Mouse (Mus musculus) embryonic facial prominence, embryonic 14.5 days (tissue): ENCODE measurements around the gene Tmc7. TPM values are rescaled to one million over a fixed set of nuclear protein-coding genes. Genes with fewer than 3 reads are reported as not detected.

Source experiments
- ATAC-seq: fragments of 200-750 bp; cut with Nextera tagmentation; 2 replicates; pipeline ENCODE4 v1.8.0; 2017; ENCODE audit warnings: low read depth, moderate number of reproducible peaks, moderate TSS enrichment
- DNase-seq: peaks from one replicate; pipeline ENCODE4 v3.0.0-alpha.2; 2015; ENCODE audit warnings: low spot score
- H3K27ac ChIP-seq: fragments of 300-500 bp; sonication (generic); replicated peaks from 2 replicates; pipeline ENCODE4 v1.5.1; 2014; ENCODE audit warnings: low read depth, mild to moderate bottlenecking, low read length, moderate library complexity
- H3K27me3 ChIP-seq: fragments of 300-500 bp; sonication (generic); replicated peaks from 2 replicates; pipeline ENCODE4 v1.6.1; 2014; ENCODE audit warnings: low read length; ENCODE audit not compliant: control insufficient read depth, insufficient read depth
- H3K36me3 ChIP-seq: fragments of 300-500 bp; sonication (generic); 2 replicates; pipeline ENCODE4 v1.6.1; 2014; ENCODE audit warnings: low read length, mixed read lengths; ENCODE audit not compliant: control insufficient read depth, insufficient read depth
- H3K4me1 ChIP-seq: fragments of 300-500 bp; sonication (generic); 2 replicates; pipeline ENCODE4 v1.6.1; 2014; ENCODE audit warnings: antibody characterized with exemption, low read length; ENCODE audit not compliant: control insufficient read depth, insufficient read depth
- H3K4me2 ChIP-seq: fragments of 300-500 bp; sonication (generic); 2 replicates; pipeline ENCODE4 v1.6.1; 2014; ENCODE audit warnings: low read depth, mild to moderate bottlenecking, low read length, moderate library complexity, mixed read lengths
- H3K4me3 ChIP-seq: fragments of 300-500 bp; sonication (generic); 2 replicates; pipeline ENCODE4 v1.5.1; 2014; ENCODE audit warnings: low read depth, mild to moderate bottlenecking, low read length
- H3K9ac ChIP-seq: fragments of 300-500 bp; sonication (generic); 2 replicates; pipeline ENCODE4 v1.6.1; 2014; ENCODE audit warnings: low read depth, mild to moderate bottlenecking, low read length, moderate library complexity, mixed read lengths
- H3K9me3 ChIP-seq: fragments of 300-500 bp; sonication (generic); 2 replicates; pipeline ENCODE4 v1.6.1; 2016; ENCODE audit warnings: low read length; ENCODE audit not compliant: control insufficient read depth
- WGBS: fragments of 180-500 bp; shearing (Covaris S2); extraction: QIAGEN DNeasy Blood & Tissue Kit; methylation state at CpG from one replicate; pipeline ENCODE4 v1.1.7; 2014; 5-methylcytosine and 5-hydroxymethylcytosine counted together
- polyA plus RNA-seq: library from polyadenylated mRNA; unstranded; fragments of >200 nt; fragmentation: Nextera tagmentation; extraction: Ambion mirVana; gene quantifications from 2 replicates; pipeline ENCODE4 v1.2.1, GENCODE M21; 2014

The Tmc7 gene
- polyA plus RNA-seq: 5.9 and 7.2 TPM in 2 replicates

DNA sequence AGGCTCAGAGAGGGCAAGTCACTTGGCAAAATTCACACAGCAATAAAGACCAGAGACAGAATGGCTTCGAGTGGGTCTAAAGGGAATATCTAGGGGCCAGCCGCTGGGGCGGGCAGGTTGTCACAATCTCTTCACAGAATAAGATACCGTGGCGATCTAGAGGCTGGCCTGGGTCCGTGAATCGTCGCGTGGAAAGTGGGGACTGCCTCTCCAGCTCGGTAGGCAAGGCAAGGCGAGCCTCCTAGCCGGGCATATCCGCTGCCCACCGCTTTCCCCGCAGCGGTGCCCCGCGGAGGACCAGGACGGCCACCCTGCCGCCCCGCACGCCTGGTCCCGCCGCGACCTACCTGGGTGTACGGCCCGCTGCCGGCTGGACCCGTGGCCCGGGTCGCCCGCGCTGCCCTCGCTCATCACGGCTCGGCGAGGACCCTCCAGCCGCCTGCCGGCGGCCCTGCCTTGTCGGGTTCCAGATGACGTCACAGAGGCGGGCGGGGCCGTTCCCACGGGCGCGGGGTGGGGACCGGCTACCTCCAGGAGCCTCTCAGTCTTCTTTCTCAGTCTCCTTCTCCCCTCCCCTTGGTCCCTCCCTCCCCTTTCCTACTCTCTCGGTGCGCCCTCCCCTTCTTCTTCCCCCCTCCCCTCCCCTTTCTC is at the start of gene Tmc7:
Tmc7 (minus strand) TSS at position 480 of the 651 bp plus-strand sequence.
- ATAC-seq (peak; percentile 90), DNase-seq (peak; percentile 83)
- Histone ChIP-seq H3K27ac (no peak within 1 kb of the TSS), H3K9ac (peak within 1 kb of the TSS; percentile 86), H3K36me3 (0 out of 2 replicates have a peak, but pooled peaks cover 4% of the 10 kb centered on the region), H3K9me3 (0 out of 2 replicates have a peak, but pooled peaks cover 4% of the 10 kb centered on the region), H3K4me1 (0 out of 2 replicates have a peak, but pooled peaks cover 2% of the 10 kb centered on the region), H3K4me2 (peak within 1 kb of the TSS; percentile 94), H3K4me3 (peak within 1 kb of the TSS; percentile 70), H3K27me3 (no peaks in the 10 kb centered on the region)
- WGBS: 2% methylated on average over 14 of the region's 51 CpGs

DNA sequence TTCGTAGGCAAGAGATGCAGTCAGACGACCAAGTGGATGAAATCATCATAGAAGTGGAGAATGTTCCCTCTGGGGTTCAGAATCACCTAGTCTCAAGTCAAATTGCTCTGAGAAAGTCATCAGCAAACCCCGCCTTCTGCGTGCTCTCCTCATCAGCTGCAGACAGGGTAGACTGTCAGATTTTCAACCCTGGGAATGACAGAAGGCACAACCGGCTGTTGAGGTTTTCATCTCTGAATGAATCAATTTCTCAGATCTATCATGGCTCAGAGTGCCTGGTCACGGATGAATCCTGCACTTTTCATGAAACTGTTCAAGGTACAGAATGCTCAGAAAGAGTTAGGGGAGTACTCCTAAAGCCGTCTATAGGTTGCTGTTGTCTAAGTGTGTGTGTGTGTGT is 49.4 kb upstream of the Tmc7 start:
- Histone ChIP-seq H3K9me3 (no peaks in the 10 kb centered on the region), H3K4me1 (no peaks in the 10 kb centered on the region), H3K27me3 (no peaks in the 10 kb centered on the region), H3K4me2 (no peak overlapping the region), H3K9ac (no peak overlapping the region), H3K4me3 (no peak overlapping the region), H3K36me3 (no peaks in the 10 kb centered on the region), H3K27ac (no peak overlapping the region)
- DNase-seq (no peak), ATAC-seq (no peak)
- 82% methylated on average over 7 of the region's 7 CpGs for WGBS

DNA sequence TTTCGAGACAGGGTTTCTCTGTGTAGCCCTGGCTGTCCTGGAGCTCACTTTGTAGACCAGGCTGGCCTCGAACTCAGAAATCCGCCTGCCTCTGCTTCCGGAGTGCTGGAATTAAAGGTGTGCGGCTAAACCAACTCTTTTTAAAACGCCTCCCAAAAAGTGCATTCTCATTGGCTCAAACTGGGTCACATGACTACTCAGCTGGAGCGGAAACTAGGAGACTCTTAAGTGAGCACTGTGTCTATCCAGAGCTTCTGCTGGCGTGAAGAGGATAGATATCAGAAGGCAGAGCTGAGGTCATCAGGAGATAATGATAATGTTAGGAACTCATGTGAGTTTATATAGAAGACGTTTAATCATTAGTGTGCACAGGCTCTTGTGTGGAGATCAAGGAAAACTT is 48.6 kb upstream of the Tmc7 start:
- Histone ChIP-seq H3K4me2 (no peak overlapping the region), H3K4me1 (no peaks in the 10 kb centered on the region), H3K27me3 (no peaks in the 10 kb centered on the region), H3K4me3 (no peak overlapping the region), H3K9me3 (no peaks in the 10 kb centered on the region), H3K36me3 (no peaks in the 10 kb centered on the region), H3K9ac (no peak overlapping the region), H3K27ac (no peak overlapping the region)
- DNase-seq (no peak), ATAC-seq (no peak)
- WGBS: 84% methylated on average over 9 of the region's 9 CpGs

DNA sequence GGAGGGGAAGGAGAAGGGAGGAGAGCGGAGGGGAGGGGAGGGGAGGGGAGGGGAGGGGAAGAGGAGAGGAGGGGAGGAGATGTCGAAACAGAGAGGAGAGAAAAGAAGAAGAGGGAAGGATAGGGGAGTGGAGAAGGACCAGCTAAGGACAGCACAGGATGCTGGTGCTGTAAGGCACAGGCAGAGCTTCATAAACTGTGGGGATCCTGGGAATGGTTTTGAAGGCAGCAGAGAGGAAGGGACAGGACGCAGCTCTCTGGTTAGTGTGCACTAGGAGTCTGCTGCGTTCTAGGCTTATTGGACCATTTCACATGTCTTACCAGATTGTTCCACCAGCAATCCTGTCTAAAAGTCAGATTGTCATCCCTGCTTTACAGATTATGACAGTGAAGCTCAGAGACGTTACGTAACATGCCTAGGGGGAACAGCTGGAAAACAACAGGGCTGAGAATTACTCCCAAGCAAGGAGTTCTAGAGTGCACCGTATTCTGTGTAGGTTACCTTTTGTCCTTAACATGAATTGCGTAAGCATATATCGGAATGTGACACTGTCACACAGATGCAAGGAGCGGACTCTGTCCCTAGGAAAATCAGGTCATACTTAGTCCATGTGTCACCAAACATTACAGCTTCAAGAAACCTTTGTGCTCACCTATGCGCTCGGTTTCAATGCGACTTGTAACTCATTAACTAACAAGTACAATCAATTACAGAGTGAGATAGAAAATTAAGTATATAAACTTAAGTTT is 43.2 kb upstream of the Tmc7 start:
- Histone ChIP-seq H3K4me3 (no peak overlapping the region), H3K4me1 (no peaks in the 10 kb centered on the region), H3K27ac (no peak overlapping the region), H3K9ac (no peak overlapping the region), H3K4me2 (no peak overlapping the region), H3K36me3 (no peaks in the 10 kb centered on the region), H3K27me3 (no peaks in the 10 kb centered on the region), H3K9me3 (no peaks in the 10 kb centered on the region)
- 80% methylated on average over 13 of the region's 13 CpGs for WGBS
- ATAC-seq: no peak
- no peak for DNase-seq

DNA sequence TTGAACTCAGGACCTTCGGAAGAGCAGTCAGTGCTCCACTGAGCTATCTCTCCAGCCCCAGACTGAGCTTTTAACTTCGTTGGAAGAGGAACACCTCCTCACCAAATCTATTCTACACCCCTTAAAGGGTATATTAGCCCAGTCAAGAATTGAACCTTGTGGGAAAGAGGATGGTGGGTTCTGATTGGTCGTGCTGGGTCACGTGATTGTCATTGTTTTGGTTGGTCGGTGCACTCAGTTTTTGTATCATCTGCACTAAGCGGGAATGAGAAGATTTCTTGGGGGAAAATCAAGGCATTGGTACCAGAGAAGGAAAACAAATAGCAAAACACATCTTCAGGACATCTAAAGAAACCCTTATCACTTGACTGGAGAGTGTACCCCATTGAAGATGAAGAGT is 36.6 kb upstream of the Tmc7 start:
- H3K4me2 ChIP-seq: no peak overlapping the region
- H3K4me3 ChIP-seq: no peak overlapping the region
- no peaks in the 10 kb centered on the region for H3K36me3 ChIP-seq
- 82% methylated on average over 6 of the region's 6 CpGs for WGBS
- H3K9me3 ChIP-seq: no peaks in the 10 kb centered on the region
- H3K9ac ChIP-seq: no peak overlapping the region
- no peak overlapping the region for H3K27ac ChIP-seq
- H3K27me3 ChIP-seq: no peaks in the 10 kb centered on the region
- no peaks in the 10 kb centered on the region for H3K4me1 ChIP-seq
- ATAC-seq (no peak), DNase-seq (no peak)

DNA sequence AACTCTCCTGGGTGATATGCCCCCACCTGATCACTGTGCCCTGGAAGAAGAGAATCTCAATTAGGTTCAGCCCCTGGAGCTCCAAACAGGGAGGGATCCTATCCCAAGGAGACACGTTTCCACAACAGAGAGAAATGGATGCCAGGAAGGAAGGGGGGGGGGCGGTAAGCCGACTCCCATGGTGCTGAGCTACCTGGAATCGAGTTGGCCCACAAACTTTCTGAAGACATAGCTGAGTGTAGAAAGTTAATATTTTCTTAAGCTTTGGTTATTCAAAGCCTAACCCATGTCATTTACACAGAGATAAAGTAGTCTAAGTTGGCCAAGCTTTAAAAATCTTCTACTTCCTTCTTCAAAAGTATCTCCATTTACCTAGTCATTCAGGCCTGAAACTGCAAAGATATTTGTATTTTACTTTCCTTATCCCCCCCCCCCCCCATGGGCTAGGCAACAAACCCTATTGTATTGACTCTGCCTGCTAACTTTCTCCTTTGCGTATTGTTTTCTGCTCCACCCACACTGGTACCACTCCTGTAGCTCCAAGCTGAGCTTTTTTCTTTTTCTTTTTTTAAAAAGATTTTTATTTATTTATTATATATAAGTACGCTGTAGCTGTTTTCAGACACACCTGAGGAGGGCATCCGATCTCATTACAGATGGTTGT is 35.8 kb upstream of the Tmc7 start:
- Histone ChIP-seq H3K9ac (no peak overlapping the region), H3K4me1 (no peaks in the 10 kb centered on the region), H3K27ac (no peak overlapping the region), H3K4me3 (no peak overlapping the region), H3K9me3 (no peaks in the 10 kb centered on the region), H3K4me2 (no peak overlapping the region), H3K27me3 (no peaks in the 10 kb centered on the region), H3K36me3 (no peaks in the 10 kb centered on the region)
- DNase-seq (no peak), ATAC-seq (no peak)
- 82% methylated on average over 7 of the region's 7 CpGs for WGBS

DNA sequence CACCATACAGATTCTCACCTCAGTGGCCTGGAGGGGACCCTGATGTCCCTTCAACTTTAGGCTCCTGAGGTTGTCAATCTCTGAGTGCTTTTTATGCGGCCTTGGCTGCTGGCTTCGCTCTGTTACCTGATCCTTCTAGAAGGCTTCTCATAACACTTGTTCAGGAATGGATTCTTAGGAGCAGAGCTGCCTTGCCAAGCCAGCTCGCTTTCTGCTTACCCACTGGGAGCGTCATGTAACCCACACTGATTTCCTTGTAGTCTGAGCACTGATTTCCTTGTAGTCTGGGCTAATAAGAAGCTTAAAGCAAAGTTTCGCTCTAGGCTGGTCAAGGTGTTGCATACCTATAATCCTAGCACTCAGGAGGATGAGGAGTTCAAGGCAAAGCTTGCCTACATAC is 33.6 kb upstream of the Tmc7 start:
- H3K4me1 ChIP-seq: no peaks in the 10 kb centered on the region
- H3K9me3 ChIP-seq: no peaks in the 10 kb centered on the region
- no peaks in the 10 kb centered on the region for H3K27me3 ChIP-seq
- no peak overlapping the region for H3K4me3 ChIP-seq
- ATAC-seq: peak; percentile 62; the same call in 1 of the 2 replicates
- no peak overlapping the region for H3K9ac ChIP-seq
- no peak overlapping the region for H3K27ac ChIP-seq
- 67% methylated on average over 5 of the region's 5 CpGs for WGBS
- H3K36me3 ChIP-seq: no peaks in the 10 kb centered on the region
- DNase-seq: peak; percentile 61
- H3K4me2 ChIP-seq: no peak overlapping the region

DNA sequence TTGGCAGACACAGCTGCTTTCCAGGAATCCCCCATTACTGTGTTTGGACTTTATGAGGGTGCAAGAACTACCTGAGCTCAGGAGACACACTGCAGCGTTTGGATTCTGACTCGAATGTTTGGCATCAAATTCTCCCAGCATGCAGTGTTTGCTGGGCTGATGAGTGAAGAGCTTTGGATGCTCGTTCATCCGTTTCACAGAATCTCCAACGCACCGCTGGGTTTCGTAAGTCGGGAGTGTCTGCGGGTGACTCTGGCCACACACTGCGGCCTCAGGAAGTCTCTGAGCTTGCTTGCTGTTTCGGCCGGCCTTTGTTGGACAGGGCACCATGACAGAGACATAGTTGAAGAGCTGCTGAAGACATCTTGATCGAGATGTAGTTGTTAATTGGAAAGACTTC is 29.5 kb upstream of the Tmc7 start:
- Histone ChIP-seq H3K4me2 (no peak overlapping the region), H3K4me1 (no peaks in the 10 kb centered on the region), H3K27ac (no peak overlapping the region), H3K9me3 (no peaks in the 10 kb centered on the region), H3K9ac (no peak overlapping the region), H3K4me3 (no peak overlapping the region), H3K36me3 (no peaks in the 10 kb centered on the region), H3K27me3 (no peaks in the 10 kb centered on the region)
- DNase-seq (no peak), ATAC-seq (no peak)
- WGBS: 60% methylated on average over 13 of the region's 13 CpGs
